Mouse (Mus musculus): ENCODE results near the gene Tecr.
"Not testable (repeated sequence)": the region's sequence is repeated elsewhere in the genome, so short reads cannot be mapped to it uniquely, and the experiment has no call there.

- TF ChIP-seq GATA1 (IDR thresholded peaks at IDR 0.05; ENCODE audit: borderline replicate concordance, low read length); CTCF (IDR thresholded peaks at IDR 0.05; ENCODE audit: low read depth, low read length); TAL1 (conservative IDR thresholded peaks at IDR 0.05; ENCODE audit: low read depth, low read length); POLR2AphosphoS5 (IDR thresholded peaks at IDR 0.05; ENCODE audit: insufficient replicate concordance, low read depth, low read length): not testable (repeated sequence)
Observed at GRCm38 (mm10) chr8:83571001-83571340, 36.8 kb downstream of the Tecr start.

Data from G1E (cell line).